Mouse (Mus musculus) embryonic facial prominence, embryonic 13.5 days (tissue): ENCODE measurements around the gene Slc24a4. TPM values are rescaled to one million over a fixed set of nuclear protein-coding genes. Genes with fewer than 3 reads are reported as not detected.
A peak's percentile ranks its signal among the peaks of the same experiment; 100 is the strongest.

Source experiments
- ATAC-seq: fragments of 200-750 bp; cut with Nextera tagmentation; 2 replicates; pipeline ENCODE4 v1.8.0; 2017; ENCODE audit warnings: low read depth; ENCODE audit not compliant: insufficient number of reproducible peaks, insufficient read depth, low FRiP score, low TSS enrichment
- H3K27ac ChIP-seq: fragments of 300-500 bp; sonication (generic); 2 replicates; pipeline ENCODE4 v1.5.1; 2015; ENCODE audit warnings: moderate library complexity, mild to moderate bottlenecking, inconsistent platforms
- H3K27me3 ChIP-seq: fragments of 300-500 bp; sonication (generic); 2 replicates; pipeline ENCODE4 v1.6.1; 2015; ENCODE audit warnings: mild to moderate bottlenecking, inconsistent platforms
- H3K36me3 ChIP-seq: fragments of 300-500 bp; sonication (generic); 2 replicates; pipeline ENCODE4 v1.6.1; 2015; ENCODE audit warnings: mild to moderate bottlenecking, inconsistent platforms
- H3K4me1 ChIP-seq: fragments of 300-500 bp; sonication (generic); 2 replicates; pipeline ENCODE4 v1.6.1; 2015; ENCODE audit warnings: inconsistent platforms
- H3K4me2 ChIP-seq: fragments of 300-500 bp; sonication (generic); 2 replicates; pipeline ENCODE4 v1.6.1; 2015; ENCODE audit warnings: moderate library complexity, mild to moderate bottlenecking, inconsistent platforms
- H3K4me3 ChIP-seq: fragments of 300-500 bp; sonication (generic); 2 replicates; pipeline ENCODE4 v1.5.1; 2015; ENCODE audit warnings: mild to moderate bottlenecking, inconsistent platforms
- H3K9ac ChIP-seq: fragments of 300-500 bp; sonication (generic); 2 replicates; pipeline ENCODE4 v1.6.1; 2015; ENCODE audit warnings: mild to moderate bottlenecking, inconsistent platforms
- H3K9me3 ChIP-seq: fragments of 300-500 bp; sonication (generic); 2 replicates; pipeline ENCODE4 v1.6.1; 2016; ENCODE audit warnings: inconsistent platforms
- WGBS: fragments of 180-500 bp; shearing (Covaris S2); methylation state at CpG from one replicate; pipeline ENCODE4 v1.1.7; 2015; ENCODE audit warnings: mixed read lengths; 5-methylcytosine and 5-hydroxymethylcytosine counted together
- polyA plus RNA-seq: library from polyadenylated mRNA; unstranded; fragments of >200 nt; fragmentation: Nextera tagmentation; extraction: Ambion mirVana; gene quantifications from 2 replicates; pipeline ENCODE4 v1.2.1, GENCODE M21; 2015

Gene Slc24a4
- polyA plus RNA-seq: 0.39 and 0.76 TPM in 2 replicates

DNA sequence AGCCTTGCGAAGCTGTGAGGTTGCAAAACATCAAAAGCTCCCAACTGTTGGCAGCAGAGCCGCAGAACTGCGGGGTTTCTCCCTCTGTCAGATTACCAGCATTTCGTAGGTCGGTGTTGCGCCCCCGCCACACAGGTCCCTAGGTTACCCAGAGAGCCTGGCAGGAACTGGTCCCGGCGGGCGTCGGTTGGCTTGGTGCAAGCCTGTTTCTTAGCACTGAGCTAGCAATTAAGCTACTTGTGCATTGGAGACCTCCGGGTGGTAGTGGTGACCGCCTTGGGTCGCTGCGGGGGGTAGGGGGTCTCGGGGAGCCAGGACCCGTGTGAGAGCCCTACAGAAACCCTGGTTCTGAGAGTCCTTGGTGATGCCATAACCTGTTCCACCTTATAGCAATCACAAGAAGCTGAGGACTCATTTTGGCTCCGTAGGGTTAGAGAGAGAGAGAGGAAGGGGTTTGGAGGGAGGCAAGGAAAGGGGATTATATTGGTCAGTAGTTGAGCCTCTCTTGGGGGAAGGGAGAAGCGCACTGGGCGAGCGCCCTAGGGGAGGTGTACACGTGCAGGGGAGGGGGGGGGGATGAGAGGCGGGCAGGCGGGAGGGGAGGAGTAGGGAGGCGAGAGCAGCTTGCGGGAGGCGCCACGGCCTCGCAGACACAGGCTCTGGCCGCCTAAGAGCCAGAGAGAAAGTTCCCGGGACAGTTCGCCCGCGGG lies at the start of gene Slc24a4:
TSS of gene Slc24a4 (plus strand) at position 653 of the 710 bp plus-strand sequence.
- H3K4me1 ChIP-seq: peaks cover 20% of the 10 kb centered on the region
- no peak within 1 kb of the TSS for H3K27ac ChIP-seq
- H3K9me3 ChIP-seq: no peaks in the 10 kb centered on the region
- peak within 1 kb of the TSS; percentile 58 for H3K4me3 ChIP-seq
- no peak for ATAC-seq
- H3K27me3 ChIP-seq: peaks cover 71% of the 10 kb centered on the region
- under 1% methylated on average over 32 of the region's 34 CpGs for WGBS
- H3K36me3 ChIP-seq: no peaks in the 10 kb centered on the region
- peak within 1 kb of the TSS; percentile 70 for H3K9ac ChIP-seq
- peak within 1 kb of the TSS; percentile 99 for H3K4me2 ChIP-seq

DNA sequence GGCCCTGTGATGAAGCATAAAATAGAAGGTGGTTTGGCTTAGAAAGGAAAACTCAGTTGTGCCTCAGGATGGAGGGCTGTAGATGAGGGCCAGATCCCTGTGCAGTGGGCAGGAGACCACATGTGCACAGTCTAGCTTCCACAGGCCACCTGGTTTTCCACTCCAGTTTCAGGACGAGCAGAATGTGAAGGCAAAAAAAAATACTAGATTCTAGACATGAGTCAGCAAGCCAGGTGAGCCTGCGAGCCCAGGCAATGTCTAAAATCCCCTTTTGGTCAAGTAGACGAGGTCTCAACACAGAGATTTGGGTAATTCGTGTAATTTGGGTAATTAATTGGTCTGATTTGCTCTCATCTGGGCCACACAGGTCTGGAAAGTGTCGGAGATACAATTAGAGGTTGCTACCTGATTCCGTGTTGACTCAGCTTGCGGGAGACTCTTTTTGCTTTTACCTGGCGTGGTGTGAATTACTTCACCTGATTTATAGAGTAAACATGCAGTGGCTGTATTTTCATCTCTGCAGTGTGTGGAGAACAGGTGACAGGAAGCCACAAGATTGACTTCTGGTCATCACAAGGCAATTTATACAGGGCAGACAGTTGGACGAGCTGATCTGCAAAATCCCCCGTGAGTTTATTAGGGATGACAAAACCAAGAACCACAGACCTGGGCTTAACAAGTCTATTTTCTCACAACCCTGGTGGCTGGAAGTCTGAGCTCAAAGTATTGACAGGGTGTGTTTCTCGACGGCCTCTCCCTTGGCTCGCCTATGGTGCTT lies 45.7 kb upstream of the Slc24a4 start:
- H3K9ac ChIP-seq: no peak overlapping the region
- no peaks in the 10 kb centered on the region for H3K27me3 ChIP-seq
- no peak for ATAC-seq
- no peak overlapping the region for H3K4me2 ChIP-seq
- H3K4me1 ChIP-seq: no peaks in the 10 kb centered on the region
- H3K9me3 ChIP-seq: no peaks in the 10 kb centered on the region
- H3K36me3 ChIP-seq: no peaks in the 10 kb centered on the region
- 69% methylated on average over 13 of the region's 13 CpGs for WGBS
- no peak overlapping the region for H3K4me3 ChIP-seq
- no peak overlapping the region for H3K27ac ChIP-seq

GRCm38 (mm10) chr12:102090535-102090934 lies 38.0 kb upstream of the Slc24a4 start:
- Histone ChIP-seq H3K9ac (no peak overlapping the region), H3K27ac (no peak overlapping the region), H3K4me1 (no peaks in the 10 kb centered on the region), H3K36me3 (no peaks in the 10 kb centered on the region), H3K9me3 (no peaks in the 10 kb centered on the region), H3K27me3 (no peaks in the 10 kb centered on the region), H3K4me3 (no peak overlapping the region), H3K4me2 (no peak overlapping the region)
- WGBS: 84% methylated on average over 1 of the region's 1 CpGs
- no peak for ATAC-seq

DNA sequence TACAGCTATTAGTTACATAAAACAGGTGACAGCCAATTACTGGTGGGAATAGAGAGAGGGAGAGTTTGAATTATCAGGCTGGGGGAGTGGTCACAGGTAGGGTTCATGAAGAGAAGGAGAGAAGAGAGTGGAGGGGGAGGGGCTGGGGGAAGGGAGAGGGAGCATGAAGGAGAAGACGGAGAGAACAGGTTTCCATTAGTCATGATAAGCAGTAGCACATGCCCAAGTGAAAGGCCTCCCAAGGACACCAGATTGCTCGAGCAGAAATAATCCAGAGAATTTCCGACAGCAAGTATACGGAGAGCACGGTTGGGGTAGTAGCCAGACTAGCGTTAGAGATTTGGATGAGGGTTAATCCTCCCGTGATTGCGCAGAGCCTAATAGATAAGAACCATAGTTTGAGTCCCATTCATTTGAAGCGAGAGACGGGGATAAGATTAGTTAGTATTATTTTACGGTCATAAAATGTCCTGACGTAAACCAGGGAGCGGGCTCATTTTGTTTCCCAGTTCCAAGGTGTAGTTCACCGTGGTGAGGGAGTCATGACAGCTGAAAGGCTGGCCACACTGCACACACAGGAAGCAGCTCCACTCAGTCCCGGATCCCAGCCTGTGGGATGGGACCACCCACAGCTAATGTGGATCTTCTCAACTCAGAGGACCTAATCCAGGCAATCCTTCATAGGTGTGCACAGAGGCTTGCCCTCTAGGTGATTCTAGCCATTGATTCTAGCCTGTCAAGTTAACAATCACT lies 36.0 kb upstream of the Slc24a4 start:
- WGBS: 78% methylated on average over 15 of the region's 15 CpGs
- Histone ChIP-seq H3K27me3 (no peaks in the 10 kb centered on the region), H3K4me3 (no peak overlapping the region), H3K27ac (no peak overlapping the region), H3K36me3 (no peaks in the 10 kb centered on the region), H3K9ac (no peak overlapping the region), H3K9me3 (no peaks in the 10 kb centered on the region), H3K4me2 (no peak overlapping the region), H3K4me1 (no peaks in the 10 kb centered on the region)
- ATAC-seq: no peak

- ATAC-seq: 0 out of 2 replicates have a peak, but pooled peaks have one; percentile 32
These were observed 22.5 kb upstream of the Slc24a4 start for GRCm38 (mm10) chr12:102105990-102106389.

DNA sequence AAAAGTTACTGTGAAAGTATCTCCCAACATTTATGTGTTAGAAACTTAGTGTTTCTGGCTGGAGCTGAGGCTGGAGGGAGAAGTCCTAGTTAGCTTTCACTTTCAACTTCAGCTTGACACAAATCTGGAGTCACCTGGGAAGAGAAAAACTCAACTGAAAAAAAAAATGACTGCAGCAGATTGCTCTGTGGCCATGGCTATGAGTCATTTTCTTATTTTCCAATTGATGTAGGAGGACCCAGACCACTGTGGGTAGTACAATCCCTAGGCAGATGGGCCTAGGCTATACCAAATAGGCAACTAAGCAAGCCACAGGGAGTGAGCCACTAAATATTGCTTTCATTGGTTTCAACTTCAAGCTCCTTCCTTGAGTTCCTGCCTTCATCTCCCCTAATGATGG lies 19.7 kb upstream of the Slc24a4 start:
- no peak for ATAC-seq
- Histone ChIP-seq H3K9me3 (no peaks in the 10 kb centered on the region), H3K36me3 (no peaks in the 10 kb centered on the region)

More at GRCm38 (mm10) chr12:102105990-102106389, 22.5 kb upstream of the Slc24a4 start:
- Histone ChIP-seq H3K36me3 (no peaks in the 10 kb centered on the region), H3K4me1 (no peaks in the 10 kb centered on the region), H3K9me3 (no peaks in the 10 kb centered on the region), H3K4me2 (no peak overlapping the region), H3K4me3 (no peak overlapping the region), H3K9ac (no peak overlapping the region), H3K27me3 (no peaks in the 10 kb centered on the region), H3K27ac (no peak overlapping the region)
- 29% methylated on average over 1 of the region's 1 CpGs for WGBS

GRCm38 (mm10) chr12:102112491-102112890 lies 16.0 kb upstream of the Slc24a4 start:
- WGBS: 58% methylated on average over 4 of the region's 4 CpGs
- Histone ChIP-seq H3K27me3 (no peaks in the 10 kb centered on the region), H3K27ac (no peak overlapping the region), H3K4me3 (no peak overlapping the region), H3K4me1 (no peaks in the 10 kb centered on the region), H3K9me3 (no peaks in the 10 kb centered on the region), H3K4me2 (no peak overlapping the region), H3K9ac (no peak overlapping the region), H3K36me3 (no peaks in the 10 kb centered on the region)
- no peak for ATAC-seq

More for the DNA sequence above, 19.7 kb upstream of the Slc24a4 start:
- Histone ChIP-seq H3K27me3 (no peaks in the 10 kb centered on the region), H3K4me3 (no peak overlapping the region), H3K9ac (no peak overlapping the region), H3K4me2 (no peak overlapping the region), H3K27ac (no peak overlapping the region), H3K4me1 (no peaks in the 10 kb centered on the region)

DNA sequence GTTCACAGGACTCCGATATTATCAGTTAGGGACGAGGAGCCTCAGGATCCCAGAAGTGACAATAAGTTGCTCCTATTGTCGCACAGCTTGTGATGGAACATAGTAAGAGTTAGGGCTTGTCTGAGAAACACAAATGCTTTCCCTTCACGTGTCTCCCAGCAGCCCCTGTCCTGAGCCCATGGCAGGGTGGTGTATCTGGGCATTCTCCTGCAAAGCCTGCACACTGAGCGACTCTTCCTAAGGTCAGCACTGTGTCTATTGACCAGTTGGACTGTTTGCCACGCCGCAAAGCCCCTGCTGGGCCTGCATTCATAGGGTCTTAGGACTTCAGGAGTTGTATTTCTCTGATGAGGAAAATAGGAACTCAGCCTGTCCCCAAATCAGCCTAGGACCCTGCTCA lies 15.6 kb upstream of the Slc24a4 start:
- Histone ChIP-seq H3K9me3 (no peaks in the 10 kb centered on the region), H3K4me2 (no peak overlapping the region), H3K36me3 (no peaks in the 10 kb centered on the region), H3K9ac (no peak overlapping the region), H3K4me1 (no peaks in the 10 kb centered on the region), H3K4me3 (no peak overlapping the region), H3K27me3 (no peaks in the 10 kb centered on the region), H3K27ac (no peak overlapping the region)
- 75% methylated on average over 7 of the region's 7 CpGs for WGBS
- ATAC-seq: no peak

- H3K9ac ChIP-seq: no peak overlapping the region
- H3K27me3 ChIP-seq: no peaks in the 10 kb centered on the region
- H3K4me2 ChIP-seq: no peak overlapping the region
- H3K4me1 ChIP-seq: no peaks in the 10 kb centered on the region
- no peaks in the 10 kb centered on the region for H3K9me3 ChIP-seq
- H3K27ac ChIP-seq: no peak overlapping the region
- no peak for ATAC-seq
- no peaks in the 10 kb centered on the region for H3K36me3 ChIP-seq
- no peak overlapping the region for H3K4me3 ChIP-seq
- WGBS: 61% methylated on average over 3 of the region's 3 CpGs
These were observed 15.1 kb upstream of the Slc24a4 start for GRCm38 (mm10) chr12:102113391-102113790.

GRCm38 (mm10) chr12:102116580-102116979 lies 12.0 kb upstream of the Slc24a4 start:
- WGBS: 76% methylated on average over 3 of the region's 3 CpGs
- no peak overlapping the region for H3K27ac ChIP-seq
- H3K4me3 ChIP-seq: no peak overlapping the region
- H3K9ac ChIP-seq: no peak overlapping the region
- H3K27me3 ChIP-seq: no peaks in the 10 kb centered on the region
- H3K9me3 ChIP-seq: no peaks in the 10 kb centered on the region
- no peaks in the 10 kb centered on the region for H3K36me3 ChIP-seq
- H3K4me2 ChIP-seq: no peak overlapping the region
- ATAC-seq: no peak
- no peaks in the 10 kb centered on the region for H3K4me1 ChIP-seq

- no peak for ATAC-seq
- Histone ChIP-seq H3K9ac (no peak overlapping the region), H3K4me2 (no peak overlapping the region), H3K27ac (no peak overlapping the region), H3K4me1 (no peaks in the 10 kb centered on the region), H3K4me3 (no peak overlapping the region), H3K27me3 (no peaks in the 10 kb centered on the region), H3K36me3 (no peaks in the 10 kb centered on the region), H3K9me3 (no peaks in the 10 kb centered on the region)
- WGBS: 89% methylated on average over 7 of the region's 7 CpGs
These were observed 10.5 kb upstream of the Slc24a4 start for GRCm38 (mm10) chr12:102118014-102118413.
